Mouse (Mus musculus) lung, adult 2 months (tissue): ENCODE results near the gene Thsd7b. TPM values are rescaled to one million over a fixed set of nuclear protein-coding genes. Genes with fewer than 3 reads are reported as not detected.

Experiments used
- DNase-seq: peaks from one replicate; pipeline ENCODE4 v3.0.0; 2022
- H3K4me1 ChIP-seq: fragments of 200-500 bp; 2 replicates; pipeline ENCODE4 v1.6.1; 2011; ENCODE audit warnings: low read length; ENCODE audit not compliant: control insufficient read depth, insufficient read depth
- H3K4me3 ChIP-seq: fragments of 200-500 bp; replicated peaks from 2 replicates; pipeline ENCODE3; 2011; ENCODE audit warnings: low read depth, mild to moderate bottlenecking, control low read depth, low read length; ENCODE audit errors: extremely low read depth
- CTCF ChIP-seq: fragments of 200-500 bp; IDR thresholded peaks from 2 replicates; pipeline ENCODE4 v1.5.1; 2011; ENCODE audit warnings: mild to moderate bottlenecking, low read length, control low read depth; ENCODE audit not compliant: insufficient read depth
- POLR2A ChIP-seq: fragments of 200-500 bp; IDR thresholded peaks from 2 replicates; pipeline ENCODE4 v1.6.1; 2011; ENCODE audit warnings: low read depth, mild to moderate bottlenecking, control low read depth, low read length, borderline replicate concordance; ENCODE audit errors: extremely low read depth
- WGBS: fragments of 180-500 bp; shearing (Covaris S2); methylation state at CpG from one replicate; pipeline ENCODE4 v1.1.7; 2018; 5-methylcytosine and 5-hydroxymethylcytosine counted together
- polyA plus RNA-seq: library from polyadenylated mRNA; depleted of rRNA; stranded (reverse); fragments of >200 nt; gene quantifications from 2 replicates; pipeline ENCODE4 v1.2.3, GENCODE M21; 2012

The Thsd7b gene
- polyA plus RNA-seq, 1 experiment = 0.20 TPM

- no peak for TF ChIP-seq POLR2A
- TF ChIP-seq CTCF = no peak
- 49% methylated on average over 5 of the region's 5 CpGs for WGBS
- no peak overlapping the region for H3K4me3 ChIP-seq
Measured at GRCm38 (mm10) chr1:129777055-129777454, 504.0 kb downstream of the Thsd7b start.

GRCm38 (mm10) chr1:129779506-129779905 lies 506.4 kb downstream of the Thsd7b start:
- no peak for DNase-seq
- WGBS = 44% methylated on average over 4 of the region's 4 CpGs
- Histone ChIP-seq H3K4me3 (no peak overlapping the region), H3K4me1 (no peaks in the 10 kb centered on the region)
- TF ChIP-seq CTCF = no peak
- no peak for TF ChIP-seq POLR2A

More at GRCm38 (mm10) chr1:129777055-129777454, 504.0 kb downstream of the Thsd7b start:
- DNase-seq = no peak
- no peaks in the 10 kb centered on the region for H3K4me1 ChIP-seq

- no peak overlapping the region for H3K4me3 ChIP-seq
- no peak for TF ChIP-seq CTCF
- DNase-seq = no peak
- H3K4me1 ChIP-seq = no peaks in the 10 kb centered on the region
- 54% methylated on average over 1 of the region's 1 CpGs for WGBS
Measured at GRCm38 (mm10) chr1:129780589-129780988, 507.5 kb downstream of the Thsd7b start.

- DNase-seq = no peak
- Histone ChIP-seq H3K4me1 (no peaks in the 10 kb centered on the region), H3K4me3 (no peak overlapping the region)
- TF ChIP-seq CTCF (no peak), POLR2A (no peak)
Measured at GRCm38 (mm10) chr1:129798519-129798918, 525.4 kb downstream of the Thsd7b start.

GRCm38 (mm10) chr1:129826927-129827326 lies 553.8 kb downstream of the Thsd7b start:
- H3K4me3 ChIP-seq = no peak overlapping the region
- no peak for DNase-seq
- WGBS = 74% methylated on average over 4 of the region's 4 CpGs
- no peak for TF ChIP-seq CTCF
- no peak for TF ChIP-seq POLR2A
- no peaks in the 10 kb centered on the region for H3K4me1 ChIP-seq

- TF ChIP-seq CTCF (no peak), POLR2A (no peak)
- H3K4me3 ChIP-seq = no peak overlapping the region
- 40% methylated on average over 2 of the region's 2 CpGs for WGBS
- H3K4me1 ChIP-seq = no peaks in the 10 kb centered on the region
- no peak for DNase-seq
Measured at GRCm38 (mm10) chr1:129837324-129837723, 564.2 kb downstream of the Thsd7b start.

- 30% methylated on average over 3 of the region's 3 CpGs for WGBS
- TF ChIP-seq POLR2A = no peak
- TF ChIP-seq CTCF = no peak
- Histone ChIP-seq H3K4me3 (no peak overlapping the region), H3K4me1 (no peaks in the 10 kb centered on the region)
- no peak for DNase-seq
Measured at GRCm38 (mm10) chr1:129837776-129838175, 564.7 kb downstream of the Thsd7b start.

GRCm38 (mm10) chr1:129838486-129838885 lies 565.4 kb downstream of the Thsd7b start:
- Histone ChIP-seq H3K4me3 (no peak overlapping the region), H3K4me1 (no peaks in the 10 kb centered on the region)
- no peak for DNase-seq
- no peak for TF ChIP-seq CTCF
- TF ChIP-seq POLR2A = no peak

- no peak for DNase-seq
- H3K4me1 ChIP-seq = no peaks in the 10 kb centered on the region
- TF ChIP-seq CTCF (no peak), POLR2A (no peak)
- no peak overlapping the region for H3K4me3 ChIP-seq
- WGBS = 40% methylated on average over 2 of the region's 2 CpGs
Measured at GRCm38 (mm10) chr1:129843416-129843815, 570.3 kb downstream of the Thsd7b start.

- Histone ChIP-seq H3K4me1 (no peaks in the 10 kb centered on the region), H3K4me3 (no peak overlapping the region)
- 83% methylated on average over 5 of the region's 5 CpGs for WGBS
- no peak for TF ChIP-seq POLR2A
- no peak for TF ChIP-seq CTCF
- DNase-seq = no peak
Measured at GRCm38 (mm10) chr1:129850007-129850564, 577.0 kb downstream of the Thsd7b start.

GRCm38 (mm10) chr1:129867714-129868113 lies 594.6 kb downstream of the Thsd7b start:
- 68% methylated on average over 6 of the region's 6 CpGs for WGBS
- TF ChIP-seq POLR2A (no peak), CTCF (no peak)
- DNase-seq = no peak
- Histone ChIP-seq H3K4me3 (no peak overlapping the region), H3K4me1 (no peaks in the 10 kb centered on the region)
